Mouse (Mus musculus) heart, adult 2 months (tissue): Measurements from ENCODE around the gene Cdiptos. TPM values are rescaled to one million over a fixed set of nuclear protein-coding genes. Genes with fewer than 3 reads are reported as not detected.
A peak's percentile ranks its signal among the peaks of the same experiment; 100 is the strongest.

Experiments
- DNase-seq, 2 experiments: peaks; one replicate each; pipeline ENCODE4 v3.0.0; 2021
- H3K27ac ChIP-seq: fragments of 200-600 bp; 2 replicates; pipeline ENCODE4 v1.8.1; 2022
- H3K27me3 ChIP-seq: fragments of 200-500 bp; 2 replicates; pipeline ENCODE4 v1.6.1; 2012; ENCODE audit warnings: mild to moderate bottlenecking, low read length, inconsistent platforms, mixed read lengths; ENCODE audit not compliant: control insufficient read depth, insufficient read depth
- H3K36me3 ChIP-seq: fragments of 200-500 bp; 2 replicates; pipeline ENCODE4 v1.6.1; 2012; ENCODE audit warnings: low read length, inconsistent platforms; ENCODE audit not compliant: control insufficient read depth, insufficient read depth
- H3K4me1 ChIP-seq: fragments of 200-500 bp; 2 replicates; pipeline ENCODE4 v1.6.1; 2011; ENCODE audit warnings: low read length; ENCODE audit not compliant: control insufficient read depth, insufficient read depth
- H3K4me3 ChIP-seq: fragments of 200-600 bp; 2 replicates; pipeline ENCODE4 v1.8.1; 2022
- H3K79me2 ChIP-seq: fragments of 200-500 bp; replicated peaks from 2 replicates; pipeline ENCODE4 v1.6.1; 2012; ENCODE audit warnings: mild to moderate bottlenecking, inconsistent platforms, low read length, moderate library complexity, mixed read lengths; ENCODE audit not compliant: control insufficient read depth, insufficient read depth
- H3K9ac ChIP-seq: fragments of 200-500 bp; 2 replicates; pipeline ENCODE4 v1.6.1; 2012; ENCODE audit warnings: low read depth, mild to moderate bottlenecking, control low read depth, inconsistent platforms, low read length, mixed read lengths
- CTCF ChIP-seq: fragments of 200-600 bp; IDR thresholded peaks from 2 replicates; pipeline ENCODE4 v1.8.1; 2022; ENCODE audit warnings: antibody characterized with exemption, mild to moderate bottlenecking, moderate library complexity
- EP300 ChIP-seq: fragments of 200-500 bp; IDR thresholded peaks from 2 replicates; pipeline ENCODE4 v1.6.1; 2011; ENCODE audit warnings: low read depth, low read length, control low read depth; ENCODE audit not compliant: insufficient read depth
- POLR2A ChIP-seq: fragments of 200-500 bp; IDR thresholded peaks from 2 replicates; pipeline ENCODE4 v1.6.1; 2011; ENCODE audit warnings: mild to moderate bottlenecking, low read depth, low read length, control low read depth; ENCODE audit not compliant: insufficient read depth
- WGBS: fragments of 180-500 bp; shearing (Covaris S2); methylation state at CpG from one replicate; pipeline ENCODE4 v1.1.7; 2018; 5-methylcytosine and 5-hydroxymethylcytosine counted together
- intact Hi-C: fragments of 180-260 bp; cut with DNase I; formaldehyde crosslinking; loops from one replicate; pipeline ENCODE4 v1.15.1; 2025
- long read RNA-seq: library from polyadenylated mRNA; stranded (forward); transcript quantifications from one replicate; pipeline ENCODE4 v2.0.0, GENCODE M21; 2021
- polyA plus RNA-seq: library from polyadenylated mRNA; depleted of rRNA; stranded (reverse); fragments of >200 nt; gene quantifications from 2 replicates; pipeline ENCODE4 v1.2.3, GENCODE M21; 2012; rRNA removed
- total RNA-seq, 2 experiments: library from RNA; stranded (reverse); gene quantifications; 2 replicates each; pipeline ENCODE4 v1.2.3; 2021

Cdiptos gene
- total RNA-seq: under 1 TPM in 1 of 2 experiments, not detected in 1; 0.39 TPM
- polyA plus RNA-seq: 2.0 and 2.5 TPM in 2 replicates
- long read RNA-seq: 0 reads

GRCm38 (mm10) chr7:126975950-126976866, at the start of gene Cdiptos:
Gene Cdiptos (minus strand): TSS chr7:126976098.
- intact Hi-C loops: loop anchor here (1.0 to 2.0 kb wide), 3 partner anchors 41 to 113 kb away; partner anchors contain the start of genes Ino80e, Kctd13 and Pagr1a
- H3K9ac ChIP-seq: peak within 1 kb of the TSS; percentile 91
- H3K4me3 ChIP-seq: peak within 1 kb of the TSS; percentile 100
- TF ChIP-seq CTCF: peak; percentile 99; the same call in 1 of the 2 replicates
- TF ChIP-seq EP300: peak; percentile 84; the same call in 1 of the 2 replicates
- TF ChIP-seq POLR2A: peak; percentile 40; the same call in 1 of the 2 replicates
- peaks cover 10% of the 10 kb centered on the region for H3K4me1 ChIP-seq
- H3K27me3 ChIP-seq: no peaks in the 10 kb centered on the region
- H3K79me2 ChIP-seq: peaks cover 3% of the 10 kb centered on the region; the same call in 1 of the 2 replicates
- peaks cover 3% of the 10 kb centered on the region; the same call in 1 of the 2 replicates for H3K36me3 ChIP-seq
- DNase-seq: peak; percentile 95 to 96
- WGBS: under 1% methylated on average over 55 of the region's 55 CpGs
- H3K27ac ChIP-seq: peak within 1 kb of the TSS; percentile 100

GRCm38 (mm10) chr7:127024755-127025555, 49.1 kb upstream of the Cdiptos start:
- DNase-seq: peak; percentile 83 to 87
- Histone ChIP-seq H3K9ac (peak overlapping the region; percentile 98), H3K36me3 (peaks cover 3% of the 10 kb centered on the region; the same call in 1 of the 2 replicates), H3K79me2 (no peaks in the 10 kb centered on the region), H3K27me3 (no peaks in the 10 kb centered on the region), H3K4me3 (peak overlapping the region; percentile 56), H3K4me1 (peaks cover 10% of the 10 kb centered on the region), H3K27ac (peak overlapping the region; percentile 92)
- WGBS: 6% methylated on average over 30 of the region's 30 CpGs
- TF ChIP-seq CTCF: peak; percentile 68
- TF ChIP-seq EP300: peak; percentile 86
- TF ChIP-seq POLR2A: peak; percentile 71
- intact Hi-C loops: loop anchor here (1.0 to 5.0 kb wide), 3 partner anchors 8 to 143 kb away; partner anchors contain the start of genes Pagr1a and Taok2

GRCm38 (mm10) chr7:127023896-127024690, 48.2 kb upstream of the Cdiptos start:
- 0 out of 2 replicates have a peak overlapping the region, but pooled peaks have one; percentile 1 for H3K9ac ChIP-seq
- WGBS: 46% methylated on average over 19 of the region's 19 CpGs
- TF ChIP-seq CTCF (no peak), POLR2A (0 out of 2 replicates have a peak, but pooled peaks have one; percentile 9)
- peaks cover 3% of the 10 kb centered on the region; the same call in 1 of the 2 replicates for H3K36me3 ChIP-seq
- peaks cover 10% of the 10 kb centered on the region for H3K4me1 ChIP-seq
- intact Hi-C loops: no loop called here
- peak in 1 of 2 experiments; percentile 15 for DNase-seq
- H3K79me2 ChIP-seq: no peaks in the 10 kb centered on the region
- peak overlapping the region; percentile 92 for H3K27ac ChIP-seq
- no peaks in the 10 kb centered on the region for H3K27me3 ChIP-seq
- no peak overlapping the region for H3K4me3 ChIP-seq

GRCm38 (mm10) chr7:127023272-127023691, 47.4 kb upstream of the Cdiptos start:
- no peak overlapping the region for H3K27ac ChIP-seq
- H3K9ac ChIP-seq: peak overlapping the region; percentile 4; the same call in 1 of the 2 replicates
- no peak overlapping the region for H3K4me3 ChIP-seq

More at GRCm38 (mm10) chr7:127023272-127023691, 47.4 kb upstream of the Cdiptos start:
- no peak for TF ChIP-seq CTCF
- TF ChIP-seq EP300: no peak
- TF ChIP-seq POLR2A: no peak
- no peaks in the 10 kb centered on the region for H3K27me3 ChIP-seq
- intact Hi-C loops: no loop called here
- 73% methylated on average over 13 of the region's 13 CpGs for WGBS
- H3K4me1 ChIP-seq: peaks cover 10% of the 10 kb centered on the region
- no peaks in the 10 kb centered on the region for H3K79me2 ChIP-seq
- peak in 1 of 2 experiments; percentile 22 for DNase-seq
- H3K36me3 ChIP-seq: peaks cover 3% of the 10 kb centered on the region; the same call in 1 of the 2 replicates
